Comparison of ENCODE assay signal across 7 mouse cellular contexts in the genomic region with DNA sequence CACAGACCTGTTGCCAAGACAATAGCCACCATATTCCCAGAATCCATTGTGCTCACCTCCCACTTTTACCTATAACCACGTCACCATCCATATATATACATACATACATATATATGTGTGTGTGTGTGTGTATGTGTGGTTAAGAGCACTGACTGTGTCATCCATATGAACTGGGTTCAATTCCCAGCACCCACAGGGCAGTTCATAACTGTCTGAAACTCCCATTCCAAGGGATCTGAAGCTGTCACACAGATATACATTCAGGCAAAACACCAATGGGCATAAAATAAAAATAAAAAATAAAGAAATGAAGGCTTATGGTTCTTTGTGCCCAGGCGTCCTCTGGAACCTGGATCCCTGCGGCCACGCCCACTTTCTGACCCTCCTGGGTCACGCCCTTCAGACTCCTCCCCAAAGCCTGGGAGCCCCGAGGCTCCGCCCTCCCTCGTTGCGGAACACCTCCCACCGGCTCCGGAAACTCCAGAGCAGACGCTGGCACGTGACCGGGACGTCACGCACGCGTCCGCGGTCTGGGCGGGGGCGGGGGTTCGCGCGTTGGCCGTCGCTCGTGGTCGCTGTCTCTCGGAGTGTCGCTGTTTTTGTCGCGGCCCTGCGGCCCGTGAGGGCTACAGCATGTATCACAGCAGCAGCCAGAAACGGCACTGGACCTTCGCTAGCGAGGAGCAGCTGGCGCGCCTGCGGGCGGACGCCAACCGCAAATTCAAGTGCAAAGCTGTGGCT. TPM values are rescaled to one million over a fixed set of nuclear protein-coding genes. Genes with fewer than 3 reads are reported as not detected.
A peak's percentile ranks its signal among the peaks of the same experiment; 100 is the strongest.
DNase-seq lines count a peak whose midpoint lies in the region; ATAC-seq and TF ChIP-seq lines count a peak whose summit lies in the region.

Gene Ccnh, plus strand, starts transcription at position 506 of the 741 bp plus-strand sequence.

- peak; percentile 96 for DNase-seq in adrenal gland, postnatal 10 days
- DNase-seq in embryonic facial prominence, embryonic 10.5 days (ENCODE audit: low spot score), result peak; percentile 94
- peak; percentile 41 for DNase-seq in gonadal fat pad, adult 2 months (ENCODE audit: low read depth)
- DNase-seq in left cerebral cortex, postnatal 4 days, result peak; percentile 95

- peak within 1 kb of the TSS; percentile 95 for H3K4me2 ChIP-seq in intestine, postnatal 0 days (replicated peaks; ENCODE audit: low read depth)
- H3K4me2 ChIP-seq in midbrain, embryonic 12.5 days (replicated peaks), result peak within 1 kb of the TSS; percentile 81

- peak within 1 kb of the TSS; percentile 81 for H3K9ac ChIP-seq in intestine, postnatal 0 days (ENCODE audit: low read depth, low read length)
- H3K9ac ChIP-seq in midbrain, embryonic 12.5 days (replicated peaks), result peak within 1 kb of the TSS; percentile 86

- peak within 1 kb of the TSS; percentile 95 for H3K4me3 ChIP-seq in embryonic facial prominence, embryonic 10.5 days
- peak within 1 kb of the TSS; percentile 93 for H3K4me3 ChIP-seq in intestine, postnatal 0 days (ENCODE audit: low read depth, low read length)
- H3K4me3 ChIP-seq in midbrain, embryonic 12.5 days, result peak within 1 kb of the TSS; percentile 88
- H3K4me3 ChIP-seq in small intestine, adult 2 months (ENCODE audit: low read depth, low read length), result peak within 1 kb of the TSS; percentile 89

- H3K27ac ChIP-seq in embryonic facial prominence, embryonic 10.5 days (replicated peaks), result peak within 1 kb of the TSS; percentile 86
- H3K27ac ChIP-seq in intestine, postnatal 0 days (ENCODE audit: low read depth, low read length), result peak within 1 kb of the TSS; percentile 71
- peak within 1 kb of the TSS; percentile 82 for H3K27ac ChIP-seq in midbrain, embryonic 12.5 days (replicated peaks)
- H3K27ac ChIP-seq in small intestine, adult 2 months (ENCODE audit: insufficient read depth, low read depth, low read length), result peak within 1 kb of the TSS; percentile 17

- 2% methylated on average over 44 of the region's 44 CpGs for WGBS in embryonic facial prominence, embryonic 10.5 days
- under 1% methylated on average over 44 of the region's 44 CpGs for WGBS in intestine, postnatal 0 days
- WGBS in midbrain, embryonic 12.5 days, result 2% methylated on average over 44 of the region's 44 CpGs
- 1% methylated on average over 44 of the region's 44 CpGs for WGBS in small intestine, adult 2 months

- peak; percentile 99 for ATAC-seq in intestine, postnatal 0 days
- peak; percentile 98 for ATAC-seq in midbrain, embryonic 12.5 days (ENCODE audit: low FRiP score, low read depth)

- H3K4me1 ChIP-seq in embryonic facial prominence, embryonic 10.5 days, result peaks cover 11% of the 10 kb centered on the region
- no peaks in the 10 kb centered on the region for H3K4me1 ChIP-seq in intestine, postnatal 0 days (replicated peaks; ENCODE audit: control insufficient read depth, insufficient read depth, low read length)
- peaks cover 7% of the 10 kb centered on the region; the same call in 1 of the 2 replicates for H3K4me1 ChIP-seq in midbrain, embryonic 12.5 days
- no peaks in the 10 kb centered on the region for H3K4me1 ChIP-seq in small intestine, adult 2 months (ENCODE audit: control insufficient read depth, insufficient read depth, insufficient read length, low read length)

- no peaks in the 10 kb centered on the region for H3K27me3 ChIP-seq in embryonic facial prominence, embryonic 10.5 days (replicated peaks; ENCODE audit: low read depth, poor library complexity, severe bottlenecking)
- no peaks in the 10 kb centered on the region for H3K27me3 ChIP-seq in intestine, postnatal 0 days (replicated peaks; ENCODE audit: control insufficient read depth, insufficient read depth, low read length)
- H3K27me3 ChIP-seq in midbrain, embryonic 12.5 days, result no peaks in the 10 kb centered on the region
- no peaks in the 10 kb centered on the region for H3K27me3 ChIP-seq in small intestine, adult 2 months (ENCODE audit: control insufficient read depth, insufficient read depth, low read length)

- intact Hi-C loops in left cerebral cortex, postnatal 4 days (cut with DNase I), result no loop called here

- no peaks in the 10 kb centered on the region for H3K9me3 ChIP-seq in embryonic facial prominence, embryonic 10.5 days
- H3K9me3 ChIP-seq in intestine, postnatal 0 days (ENCODE audit: control insufficient read depth), result no peaks in the 10 kb centered on the region
- H3K9me3 ChIP-seq in midbrain, embryonic 12.5 days, result no peaks in the 10 kb centered on the region

- TF ChIP-seq POLR2A in small intestine, adult 2 months (IDR thresholded peaks at IDR 0.05; ENCODE audit: low read depth, low read length), result no peak; the same call in 1 of the 2 replicates

- no peak for TF ChIP-seq CTCF in intestine, postnatal 0 days (IDR thresholded peaks at IDR 0.05; ENCODE audit: low read depth)
- no peak for TF ChIP-seq CTCF in small intestine, adult 2 months (IDR thresholded peaks at IDR 0.05; ENCODE audit: extremely low read depth, insufficient read length, insufficient replicate concordance, low read depth, low read length)

- peaks cover 30% of the 10 kb centered on the region for H3K36me3 ChIP-seq in embryonic facial prominence, embryonic 10.5 days (replicated peaks)
- peaks cover 4% of the 10 kb centered on the region; the same call in 1 of the 2 replicates for H3K36me3 ChIP-seq in intestine, postnatal 0 days (ENCODE audit: control insufficient read depth, insufficient read depth)
- H3K36me3 ChIP-seq in midbrain, embryonic 12.5 days, result peaks cover 25% of the 10 kb centered on the region
- H3K36me3 ChIP-seq in small intestine, adult 2 months (ENCODE audit: control insufficient read depth, insufficient read depth, low read length), result peaks cover 9% of the 10 kb centered on the region

RNA-seq across cellular contexts. Expression of gene Ccnh, which starts in this region (rescaled TPM):
- 10 to 100 TPM; 38.7 to 40.2 TPM for total RNA-seq in adrenal gland, postnatal 10 days (2021)
- polyA plus RNA-seq in embryonic facial prominence, embryonic 10.5 days (2016; fragmentation: Nextera tagmentation; extraction: Ambion mirVana), result 94.6 and 95.9 TPM in 2 replicates
- polyA plus RNA-seq in gonadal fat pad, adult 2 months (2012; rRNA removed), result 14.4 and 15.0 TPM in 2 replicates
- polyA plus RNA-seq in intestine, postnatal 0 days (2015; fragmentation: Nextera tagmentation; extraction: Ambion mirVana), result 46.2 and 50.8 TPM in 2 replicates
- 10 to 100 TPM; 46.1 to 49.0 TPM for total RNA-seq in left cerebral cortex, postnatal 4 days (2021)
- 103 and 109 TPM in 2 replicates for polyA plus RNA-seq in midbrain, embryonic 12.5 days (2016; fragmentation: Nextera tagmentation; extraction: Ambion mirVana)
- polyA plus RNA-seq in small intestine, adult 2 months (2012; rRNA removed), result 1.7 and 2.8 TPM in 2 replicates

Comparison
In these comparisons a context has a peak if more than half of its experiments do, and no peak if none do; other contexts are left out.
1. Peak in every context shown above with its lines: DNase-seq, ATAC-seq, H3K4me3 ChIP-seq and H3K27ac ChIP-seq.
2. DNase-seq: peak in every context shown above with its lines; median percentile 96 in adrenal gland, postnatal 10 days; 95 in left cerebral cortex, postnatal 4 days; 94 in embryonic facial prominence, embryonic 10.5 days; 41 in gonadal fat pad, adult 2 months.
3. H3K27ac ChIP-seq: peak in every context shown above with its lines; median percentile 86 in embryonic facial prominence, embryonic 10.5 days; 82 in midbrain, embryonic 12.5 days; 71 in intestine, postnatal 0 days; 17 in small intestine, adult 2 months.